Mouse (Mus musculus): Measurements from ENCODE around the gene Serpinb1a.

DNA sequence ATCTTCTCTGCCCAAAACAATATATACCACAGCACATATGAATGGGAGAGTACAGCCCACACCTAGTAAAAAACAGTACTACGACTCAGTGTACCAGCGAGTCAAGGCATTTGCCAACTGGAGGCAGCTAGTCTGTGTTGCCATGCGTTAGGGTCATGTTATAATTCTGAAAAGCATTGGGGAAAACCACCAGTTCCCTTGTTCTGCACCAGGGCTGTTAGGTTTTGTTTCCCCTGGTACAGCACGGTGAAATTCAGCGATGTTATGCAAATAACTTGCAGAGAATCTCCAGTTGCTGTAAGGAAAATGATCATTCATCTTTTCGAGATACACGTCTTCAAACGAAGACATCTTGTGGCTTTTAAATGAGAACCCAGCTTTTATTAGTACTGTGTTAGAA is 25.4 kb downstream of the Serpinb1a start:
- TF ChIP-seq CTCF (IDR thresholded peaks at IDR 0.05; ENCODE audit: borderline replicate concordance, insufficient read depth, low read length), result no peak
- no peak for TF ChIP-seq POLR2A (IDR thresholded peaks at IDR 0.05; ENCODE audit: low read depth, low read length)

All from embryonic fibroblast, embryonic 13.5 days (primary cell).